Mouse (Mus musculus) intestine, embryonic 14.5 days (tissue): ENCODE data around the gene Eif2d. TPM values are rescaled to one million over a fixed set of nuclear protein-coding genes. Genes with fewer than 3 reads are reported as not detected.

ENCODE experiments used
- ATAC-seq: fragments of 200-750 bp; cut with Nextera tagmentation; replicated peaks from 2 replicates; pipeline ENCODE4 v1.8.0; 2017; ENCODE audit warnings: low read depth, moderate number of reproducible peaks, moderate TSS enrichment, moderate library complexity; ENCODE audit not compliant: low FRiP score, low TSS enrichment
- DNase-seq: peaks from one replicate; pipeline ENCODE4 v3.0.0-alpha.2; 2018; ENCODE audit warnings: low spot score
- H3K27ac ChIP-seq: fragments of 300-500 bp; sonication (generic); 2 replicates; pipeline ENCODE4 v1.5.1; 2014; ENCODE audit warnings: low read depth, mild to moderate bottlenecking, control low read depth
- H3K27me3 ChIP-seq: fragments of 300-500 bp; sonication (generic); replicated peaks from 2 replicates; pipeline ENCODE4 v1.6.1; 2014; ENCODE audit warnings: low read length, control low read depth; ENCODE audit not compliant: control insufficient read depth, insufficient read depth
- H3K36me3 ChIP-seq: fragments of 300-500 bp; sonication (generic); 2 replicates; pipeline ENCODE4 v1.6.1; 2014; ENCODE audit warnings: low read length, control low read depth; ENCODE audit not compliant: control insufficient read depth, insufficient read depth
- H3K4me1 ChIP-seq: fragments of 300-500 bp; sonication (generic); replicated peaks from 2 replicates; pipeline ENCODE4 v1.6.1; 2014; ENCODE audit warnings: low read length, control low read depth, mixed read lengths; ENCODE audit not compliant: control insufficient read depth, insufficient read depth
- H3K4me2 ChIP-seq: fragments of 300-500 bp; sonication (generic); 2 replicates; pipeline ENCODE4 v1.6.1; 2014; ENCODE audit warnings: low read length
- H3K4me3 ChIP-seq: fragments of 300-500 bp; sonication (generic); 2 replicates; pipeline ENCODE4 v1.5.1; 2014; ENCODE audit warnings: low read depth, low read length, control low read depth, mixed read lengths
- H3K9ac ChIP-seq: fragments of 300-500 bp; sonication (generic); 2 replicates; pipeline ENCODE4 v1.6.1; 2014; ENCODE audit warnings: mild to moderate bottlenecking, low read length
- H3K9me3 ChIP-seq: fragments of 300-500 bp; sonication (generic); 2 replicates; pipeline ENCODE4 v1.6.1; 2016; ENCODE audit warnings: low read length, control low read depth; ENCODE audit not compliant: control insufficient read depth
- WGBS: fragments of 180-500 bp; shearing (Covaris S2); extraction: QIAGEN DNeasy Blood & Tissue Kit; methylation state at CpG from one replicate; pipeline ENCODE4 v1.1.7; 2014; 5-methylcytosine and 5-hydroxymethylcytosine counted together
- polyA plus RNA-seq: library from polyadenylated mRNA; unstranded; fragments of >200 nt; fragmentation: Nextera tagmentation; extraction: Ambion mirVana; gene quantifications from 2 replicates; pipeline ENCODE4 v1.2.1, GENCODE M21; 2014

Eif2d gene
- polyA plus RNA-seq, 1 experiment from 2014 or later, result 62.8 TPM

DNA sequence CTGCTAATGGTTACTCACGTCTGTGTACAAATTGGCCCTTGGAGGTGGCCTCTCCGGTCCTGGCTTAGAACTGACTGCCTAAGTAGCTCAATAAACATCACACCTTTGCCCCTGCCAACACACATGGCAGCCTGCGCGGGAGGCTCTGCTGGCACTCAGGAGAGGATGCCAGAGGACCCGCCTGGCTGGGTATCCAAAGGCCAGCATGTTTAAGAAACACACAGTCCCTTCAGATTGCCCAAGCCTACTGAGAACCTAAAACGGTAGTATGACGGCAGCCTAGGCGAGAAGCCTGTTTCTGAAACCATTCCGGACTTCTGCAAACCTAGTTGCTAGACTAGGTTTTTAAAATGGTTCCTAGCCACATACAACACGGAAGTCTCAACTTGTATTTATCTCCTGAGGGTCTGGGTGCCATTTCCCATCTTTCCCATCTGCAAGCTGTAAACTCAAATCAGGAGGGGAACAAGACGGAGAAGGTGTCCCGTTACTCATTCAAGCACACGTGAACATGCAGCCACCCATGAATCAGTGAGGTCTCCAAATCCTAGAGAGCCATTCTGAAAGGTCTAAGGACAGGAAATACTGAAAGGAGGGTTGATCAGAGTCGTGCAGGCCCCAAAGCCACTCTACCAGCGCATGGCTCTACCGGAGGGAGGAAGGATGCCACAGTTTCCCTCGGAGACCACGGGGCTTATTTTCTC lies 46.3 kb downstream of the Eif2d start:
- Histone ChIP-seq H3K36me3 (no peaks in the 10 kb centered on the region), H3K9ac (no peak overlapping the region), H3K4me1 (peaks cover 9% of the 10 kb centered on the region; the same call in 1 of the 2 replicates), H3K9me3 (no peaks in the 10 kb centered on the region), H3K4me2 (no peak overlapping the region), H3K27me3 (no peaks in the 10 kb centered on the region), H3K4me3 (no peak overlapping the region), H3K27ac (no peak overlapping the region)
- WGBS, result 75% methylated on average over 18 of the region's 18 CpGs
- no peak for ATAC-seq
- no peak for DNase-seq

DNA sequence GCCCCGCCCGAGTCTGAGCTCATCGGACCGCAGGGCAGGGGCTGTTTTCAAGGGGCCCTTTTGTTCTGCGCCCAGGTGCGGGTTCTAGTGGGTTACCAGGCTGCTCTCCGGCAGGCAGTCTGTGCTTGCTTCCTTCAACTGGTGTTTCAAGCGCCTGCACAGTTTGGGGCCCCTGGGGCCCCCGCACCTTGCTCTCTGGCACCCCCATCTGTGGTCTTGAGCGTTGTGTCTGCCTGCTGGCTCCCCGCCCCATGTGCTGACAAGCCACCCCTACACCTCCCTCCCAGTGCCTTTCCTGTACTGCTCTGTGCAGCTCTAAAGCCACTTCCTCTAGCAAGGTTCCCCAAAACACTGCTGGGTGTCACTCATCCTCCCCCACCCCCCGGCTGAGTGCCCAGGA lies 47.0 kb downstream of the Eif2d start:
- H3K4me2 ChIP-seq, result no peak overlapping the region
- no peaks in the 10 kb centered on the region for H3K9me3 ChIP-seq
- peaks cover 9% of the 10 kb centered on the region; the same call in 1 of the 2 replicates for H3K4me1 ChIP-seq
- no peak overlapping the region for H3K9ac ChIP-seq
- DNase-seq (peak; percentile 59), ATAC-seq (peak; percentile 47; the same call in 1 of the 2 replicates)
- no peak overlapping the region for H3K4me3 ChIP-seq
- H3K36me3 ChIP-seq, result no peaks in the 10 kb centered on the region
- no peaks in the 10 kb centered on the region for H3K27me3 ChIP-seq
- WGBS, result 46% methylated on average over 12 of the region's 12 CpGs
- H3K27ac ChIP-seq, result no peak overlapping the region

DNA sequence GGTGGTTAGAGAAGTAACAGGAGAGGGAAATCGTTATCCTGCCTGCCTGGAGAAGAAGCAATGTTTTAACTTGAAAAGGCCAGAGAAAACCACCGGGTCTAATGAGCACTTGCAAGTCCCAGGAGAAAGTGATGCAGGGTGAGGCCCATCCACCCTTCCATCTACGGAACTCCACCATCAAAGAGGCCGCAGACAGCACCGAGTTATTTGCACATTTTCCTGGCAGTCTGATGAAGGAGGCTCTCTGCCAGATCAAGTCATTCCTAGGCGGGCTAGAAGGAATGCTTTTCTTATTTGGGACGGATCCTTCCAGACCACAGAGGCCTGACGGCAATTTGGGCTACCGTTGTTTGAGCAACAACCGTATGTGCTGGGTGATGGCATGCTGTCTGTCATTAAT lies 47.6 kb downstream of the Eif2d start:
- ATAC-seq, result no peak

DNA sequence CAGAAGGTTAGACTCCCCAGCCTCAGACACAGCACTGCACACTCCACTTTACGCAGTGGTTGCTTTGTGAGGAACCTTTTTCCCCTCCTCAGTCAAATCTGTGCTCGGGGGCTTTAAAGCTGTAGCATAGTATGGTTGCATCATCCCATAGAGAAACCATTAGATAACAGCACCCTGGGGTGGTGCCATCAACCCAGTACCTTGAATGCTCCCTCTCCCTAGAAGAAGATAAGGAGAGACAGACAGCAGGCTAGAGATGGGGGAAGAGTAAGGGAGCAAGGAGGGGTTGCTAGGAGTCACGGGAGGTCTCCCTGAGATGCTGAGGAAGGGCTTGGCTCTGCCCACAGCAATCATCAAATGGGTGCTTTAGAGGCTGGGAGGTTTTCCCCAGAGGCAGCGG lies 48.4 kb downstream of the Eif2d start:
- Histone ChIP-seq H3K4me3 (no peak overlapping the region), H3K9ac (no peak overlapping the region), H3K27me3 (no peaks in the 10 kb centered on the region), H3K4me1 (peaks cover under 1% of the 10 kb centered on the region; the same call in 1 of the 2 replicates), H3K9me3 (no peaks in the 10 kb centered on the region), H3K27ac (no peak overlapping the region), H3K36me3 (no peaks in the 10 kb centered on the region), H3K4me2 (no peak overlapping the region)
- DNase-seq (no peak), ATAC-seq (no peak)
- WGBS, result 89% methylated on average over 4 of the region's 4 CpGs

More for the DNA sequence above, 47.6 kb downstream of the Eif2d start:
- WGBS, result 67% methylated on average over 10 of the region's 10 CpGs
- Histone ChIP-seq H3K9me3 (no peaks in the 10 kb centered on the region), H3K27me3 (no peaks in the 10 kb centered on the region), H3K4me3 (no peak overlapping the region), H3K4me2 (no peak overlapping the region), H3K4me1 (peaks cover 9% of the 10 kb centered on the region; the same call in 1 of the 2 replicates), H3K36me3 (no peaks in the 10 kb centered on the region), H3K9ac (no peak overlapping the region), H3K27ac (no peak overlapping the region)
- DNase-seq, result no peak

DNA sequence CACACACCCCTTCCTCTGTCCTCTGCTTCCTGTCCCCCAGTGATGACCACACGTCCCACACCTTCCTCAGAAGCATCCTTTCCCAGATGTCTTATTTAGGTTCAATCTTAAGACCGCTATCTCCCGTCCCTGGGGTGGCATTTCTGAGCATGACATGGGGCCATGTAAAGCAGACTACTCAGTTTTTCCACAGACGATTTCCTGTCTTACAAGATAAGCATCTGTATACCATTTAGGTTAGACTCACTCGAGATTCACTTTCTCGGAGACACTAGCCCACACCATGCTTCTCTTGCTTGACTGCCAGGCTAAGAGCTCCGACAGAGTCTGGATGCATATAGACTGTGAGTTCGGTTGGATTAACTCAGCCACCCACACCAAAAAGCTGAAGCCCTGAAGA lies 51.5 kb downstream of the Eif2d start:
- Histone ChIP-seq H3K4me2 (no peak overlapping the region), H3K9me3 (no peaks in the 10 kb centered on the region), H3K9ac (no peak overlapping the region), H3K27ac (no peak overlapping the region), H3K27me3 (no peaks in the 10 kb centered on the region), H3K36me3 (no peaks in the 10 kb centered on the region), H3K4me1 (no peaks in the 10 kb centered on the region; the same call in 1 of the 2 replicates), H3K4me3 (no peak overlapping the region)
- ATAC-seq, result no peak
- DNase-seq, result no peak
- WGBS, result 70% methylated on average over 8 of the region's 8 CpGs

DNA sequence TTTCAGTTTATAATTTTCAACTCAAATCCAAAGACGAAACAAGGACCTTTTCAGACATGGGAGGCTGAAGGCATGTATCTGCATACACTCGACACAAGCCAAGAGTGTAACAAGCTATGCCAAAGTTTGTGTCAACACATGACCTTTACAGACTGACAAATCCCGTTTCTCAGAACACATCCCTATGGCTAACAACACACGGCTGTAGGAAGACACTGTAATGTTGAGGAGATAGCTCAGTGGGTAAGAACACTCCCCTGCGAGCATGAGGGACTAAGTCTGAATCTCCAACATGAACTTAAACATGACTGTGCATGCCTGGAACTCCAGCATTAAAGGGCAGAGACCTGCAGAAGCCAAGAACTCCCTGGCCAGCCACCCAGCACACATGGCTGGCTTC lies 53.4 kb downstream of the Eif2d start:
- no peak overlapping the region for H3K4me2 ChIP-seq
- WGBS, result 79% methylated on average over 5 of the region's 5 CpGs
- no peak overlapping the region for H3K9ac ChIP-seq
- H3K4me1 ChIP-seq, result no peaks in the 10 kb centered on the region; the same call in 1 of the 2 replicates
- H3K36me3 ChIP-seq, result no peaks in the 10 kb centered on the region
- no peak overlapping the region for H3K4me3 ChIP-seq
- H3K27me3 ChIP-seq, result no peaks in the 10 kb centered on the region
- DNase-seq, result no peak
- H3K9me3 ChIP-seq, result no peaks in the 10 kb centered on the region
- ATAC-seq, result no peak
- H3K27ac ChIP-seq, result no peak overlapping the region

DNA sequence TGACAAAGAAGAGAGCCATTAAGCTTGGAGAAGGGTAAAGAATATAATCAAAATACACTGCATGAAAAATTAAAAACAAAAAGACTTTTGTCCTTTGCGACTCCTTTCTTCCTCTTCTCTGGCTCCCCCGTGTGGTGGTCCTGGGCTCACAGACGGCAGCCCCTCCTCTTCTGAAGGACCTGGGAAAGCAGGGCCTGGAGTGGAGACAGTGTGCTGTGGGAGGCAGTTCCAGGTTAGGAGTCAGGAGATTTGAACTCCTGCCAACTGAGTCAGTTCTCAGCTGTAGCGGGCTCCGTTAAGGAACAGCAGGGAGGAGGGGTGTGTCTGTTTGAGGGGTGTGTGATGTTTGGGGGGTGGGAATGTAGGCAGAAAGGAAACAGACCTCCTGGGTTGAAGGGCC lies 54.5 kb downstream of the Eif2d start:
- H3K9ac ChIP-seq, result no peak overlapping the region
- no peaks in the 10 kb centered on the region; the same call in 1 of the 2 replicates for H3K4me1 ChIP-seq
- H3K9me3 ChIP-seq, result no peaks in the 10 kb centered on the region
- peak; percentile 85 for DNase-seq
- H3K4me2 ChIP-seq, result no peak overlapping the region
- WGBS, result 3% methylated on average over 5 of the region's 5 CpGs
- no peaks in the 10 kb centered on the region for H3K36me3 ChIP-seq
- ATAC-seq, result peak; percentile 65; the same call in 1 of the 2 replicates
- no peaks in the 10 kb centered on the region for H3K27me3 ChIP-seq
- H3K4me3 ChIP-seq, result no peak overlapping the region
- H3K27ac ChIP-seq, result no peak overlapping the region

DNA sequence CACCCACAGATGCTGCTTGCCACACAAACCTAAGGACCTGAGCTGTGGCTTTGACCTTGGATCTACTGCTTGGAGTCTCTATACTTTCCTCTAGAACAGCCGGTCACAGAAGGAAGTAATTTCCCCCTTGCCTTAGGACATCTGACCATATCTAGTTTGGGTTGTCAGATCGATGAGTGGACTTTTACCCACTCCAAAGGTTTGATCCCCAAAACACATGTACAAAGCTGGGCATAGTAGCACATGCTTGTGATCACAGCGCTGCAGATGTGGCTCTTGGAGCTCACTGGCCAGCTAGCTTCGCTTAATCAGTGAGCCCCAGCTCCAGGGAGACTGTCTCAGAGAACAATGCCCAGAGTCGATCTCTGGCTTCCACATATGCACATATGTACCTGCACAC lies 55.1 kb downstream of the Eif2d start:
- Histone ChIP-seq H3K4me2 (no peak overlapping the region), H3K4me3 (no peak overlapping the region), H3K9ac (no peak overlapping the region), H3K27ac (no peak overlapping the region), H3K4me1 (peaks cover 3% of the 10 kb centered on the region; the same call in 1 of the 2 replicates), H3K27me3 (no peaks in the 10 kb centered on the region), H3K36me3 (no peaks in the 10 kb centered on the region), H3K9me3 (no peaks in the 10 kb centered on the region)
- ATAC-seq (no peak), DNase-seq (no peak)
- 88% methylated on average over 5 of the region's 5 CpGs for WGBS

DNA sequence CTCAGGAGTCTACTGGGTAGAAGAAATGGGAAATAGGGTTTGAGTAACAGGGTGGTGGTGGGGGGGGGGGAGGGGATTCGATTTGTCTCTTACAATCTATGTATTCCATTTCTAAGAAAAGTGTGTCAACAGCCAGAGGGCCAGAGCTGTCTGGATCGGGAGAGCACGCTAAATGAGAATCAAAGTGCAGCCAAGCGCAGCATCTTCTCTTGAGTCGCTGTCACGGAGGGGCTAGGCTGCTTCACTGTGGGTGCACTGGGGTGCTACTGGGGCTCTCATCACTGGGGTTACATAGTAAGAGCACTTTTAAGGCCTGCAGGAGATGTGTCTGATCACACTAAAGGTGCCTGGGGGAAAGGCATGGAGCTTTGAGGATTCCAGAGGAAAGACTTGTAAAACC lies 55.8 kb downstream of the Eif2d start:
- ATAC-seq (no peak), DNase-seq (no peak)
- WGBS, result 93% methylated on average over 6 of the region's 6 CpGs
- no peaks in the 10 kb centered on the region for H3K27me3 ChIP-seq
- no peak overlapping the region for H3K27ac ChIP-seq
- no peaks in the 10 kb centered on the region for H3K9me3 ChIP-seq
- H3K4me3 ChIP-seq, result no peak overlapping the region
- H3K4me2 ChIP-seq, result no peak overlapping the region
- H3K9ac ChIP-seq, result no peak overlapping the region
- H3K36me3 ChIP-seq, result no peaks in the 10 kb centered on the region
- H3K4me1 ChIP-seq, result peaks cover 4% of the 10 kb centered on the region; the same call in 1 of the 2 replicates
